Mouse (Mus musculus) intestine, embryonic 16.5 days (tissue): ENCODE results near the gene Esyt2. TPM values are rescaled to one million over a fixed set of nuclear protein-coding genes. Genes with fewer than 3 reads are reported as not detected.

Experiments used
- ATAC-seq: fragments of 200-750 bp; cut with Nextera tagmentation; 2 replicates; pipeline ENCODE4 v1.8.0; 2017; ENCODE audit warnings: moderate TSS enrichment, moderate library complexity
- H3K27ac ChIP-seq: fragments of 300-500 bp; sonication (generic); 2 replicates; pipeline ENCODE4 v1.5.1; 2014; ENCODE audit warnings: mild to moderate bottlenecking, low read length
- H3K27me3 ChIP-seq: fragments of 300-500 bp; sonication (generic); replicated peaks from 2 replicates; pipeline ENCODE4 v1.6.1; 2014; ENCODE audit warnings: low read length, control low read depth, mixed read lengths; ENCODE audit not compliant: control insufficient read depth, insufficient read depth
- H3K36me3 ChIP-seq: fragments of 300-500 bp; sonication (generic); 2 replicates; pipeline ENCODE4 v1.6.1; 2014; ENCODE audit warnings: low read length, control low read depth; ENCODE audit not compliant: control insufficient read depth, insufficient read depth
- H3K4me1 ChIP-seq: fragments of 300-500 bp; sonication (generic); 2 replicates; pipeline ENCODE4 v1.6.1; 2014; ENCODE audit warnings: low read length, control low read depth, mixed read lengths; ENCODE audit not compliant: control insufficient read depth, insufficient read depth
- H3K4me2 ChIP-seq: fragments of 300-500 bp; sonication (generic); 2 replicates; pipeline ENCODE4 v1.6.1; 2014; ENCODE audit warnings: low read depth, low read length, control low read depth
- H3K4me3 ChIP-seq: fragments of 300-500 bp; sonication (generic); 2 replicates; pipeline ENCODE4 v1.5.1; 2014; ENCODE audit warnings: mild to moderate bottlenecking, low read length
- H3K9ac ChIP-seq: fragments of 300-500 bp; sonication (generic); 2 replicates; pipeline ENCODE4 v1.6.1; 2014; ENCODE audit warnings: low read depth, low read length
- H3K9me3 ChIP-seq: fragments of 300-500 bp; sonication (generic); 2 replicates; pipeline ENCODE4 v1.6.1; 2016; ENCODE audit warnings: low read length, control low read depth; ENCODE audit not compliant: control insufficient read depth
- WGBS: fragments of 180-500 bp; shearing (Covaris S2); extraction: QIAGEN DNeasy Blood & Tissue Kit; methylation state at CpG from one replicate; pipeline ENCODE4 v1.1.7; 2014; 5-methylcytosine and 5-hydroxymethylcytosine counted together
- polyA plus RNA-seq: library from polyadenylated mRNA; unstranded; fragments of >200 nt; fragmentation: Nextera tagmentation; extraction: Ambion mirVana; gene quantifications from 2 replicates; pipeline ENCODE4 v1.2.1, GENCODE M21; 2015

Esyt2 gene
- polyA plus RNA-seq, 1 experiment from 2014 or later: 15.7 TPM

GRCm38 (mm10) chr12:116275631-116276030, 5.4 kb upstream of the Esyt2 start:
- no peaks in the 10 kb centered on the region for H3K9me3 ChIP-seq
- WGBS: 86% methylated on average over 4 of the region's 4 CpGs
- H3K27ac ChIP-seq: no peak overlapping the region
- H3K4me2 ChIP-seq: no peak overlapping the region
- H3K27me3 ChIP-seq: no peaks in the 10 kb centered on the region
- no peak overlapping the region for H3K9ac ChIP-seq
- H3K4me1 ChIP-seq: no peaks in the 10 kb centered on the region
- H3K4me3 ChIP-seq: no peak overlapping the region
- ATAC-seq: no peak
- no peaks in the 10 kb centered on the region for H3K36me3 ChIP-seq

DNA sequence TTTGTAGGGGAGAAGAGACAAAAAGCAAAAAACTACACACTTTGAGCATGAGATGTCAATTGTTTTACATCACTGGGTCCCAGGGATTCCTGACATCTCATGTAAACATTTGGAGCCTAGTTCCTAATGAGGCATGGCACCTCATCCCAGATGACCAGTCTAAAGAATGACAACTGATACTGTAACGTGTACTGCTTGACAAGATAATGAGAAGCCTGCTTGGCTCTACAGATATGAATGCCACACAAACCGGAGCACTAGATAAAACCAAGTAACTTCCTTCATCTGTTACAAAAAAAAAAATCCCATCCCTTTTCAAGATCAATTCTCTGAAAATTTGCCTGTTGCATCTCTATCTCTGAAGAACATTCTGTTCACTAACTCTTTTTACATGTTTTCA, 4.0 kb upstream of the Esyt2 start:
- no peak for ATAC-seq
- no peak overlapping the region for H3K27ac ChIP-seq
- no peak overlapping the region for H3K9ac ChIP-seq
- 76% methylated on average over 2 of the region's 2 CpGs for WGBS
- H3K4me3 ChIP-seq: no peak overlapping the region
- 0 out of 2 replicates have a peak, but pooled peaks cover under 1% of the 10 kb centered on the region for H3K4me1 ChIP-seq
- no peaks in the 10 kb centered on the region for H3K27me3 ChIP-seq
- no peaks in the 10 kb centered on the region for H3K36me3 ChIP-seq
- H3K9me3 ChIP-seq: no peaks in the 10 kb centered on the region
- no peak overlapping the region for H3K4me2 ChIP-seq

- ATAC-seq: no peak
- H3K27ac ChIP-seq: no peak overlapping the region
- 94% methylated on average over 1 of the region's 1 CpGs for WGBS
- no peaks in the 10 kb centered on the region for H3K36me3 ChIP-seq
- H3K4me1 ChIP-seq: peaks cover 4% of the 10 kb centered on the region; the same call in 1 of the 2 replicates
- no peak overlapping the region for H3K4me3 ChIP-seq
- no peaks in the 10 kb centered on the region for H3K9me3 ChIP-seq
- H3K4me2 ChIP-seq: no peak overlapping the region
- H3K9ac ChIP-seq: no peak overlapping the region
- H3K27me3 ChIP-seq: no peaks in the 10 kb centered on the region
Measured at GRCm38 (mm10) chr12:116278541-116278940, 2.5 kb upstream of the Esyt2 start.

- Histone ChIP-seq H3K9ac (no peak overlapping the region), H3K27ac (no peak overlapping the region), H3K27me3 (no peaks in the 10 kb centered on the region), H3K4me3 (no peak overlapping the region), H3K36me3 (no peaks in the 10 kb centered on the region), H3K4me1 (peaks cover 4% of the 10 kb centered on the region; the same call in 1 of the 2 replicates), H3K9me3 (no peaks in the 10 kb centered on the region), H3K4me2 (no peak overlapping the region)
- ATAC-seq: no peak
- 92% methylated on average over 2 of the region's 2 CpGs for WGBS
Measured at GRCm38 (mm10) chr12:116279181-116279580, 1.8 kb upstream of the Esyt2 start.

- WGBS: 2% methylated on average over 7 of the region's 7 CpGs
- no peaks in the 10 kb centered on the region for H3K36me3 ChIP-seq
- H3K27me3 ChIP-seq: no peaks in the 10 kb centered on the region
- H3K9me3 ChIP-seq: no peaks in the 10 kb centered on the region
- H3K4me1 ChIP-seq: peaks cover 4% of the 10 kb centered on the region; the same call in 1 of the 2 replicates
- peak overlapping the region; percentile 65 for H3K4me2 ChIP-seq
- peak overlapping the region; percentile 84 for H3K9ac ChIP-seq
- H3K4me3 ChIP-seq: peak overlapping the region; percentile 98
- H3K27ac ChIP-seq: peak overlapping the region; percentile 98
- peak; percentile 35; the same call in 1 of the 2 replicates for ATAC-seq
Measured at GRCm38 (mm10) chr12:116280149-116280652, 795 bp upstream of the Esyt2 start.

DNA sequence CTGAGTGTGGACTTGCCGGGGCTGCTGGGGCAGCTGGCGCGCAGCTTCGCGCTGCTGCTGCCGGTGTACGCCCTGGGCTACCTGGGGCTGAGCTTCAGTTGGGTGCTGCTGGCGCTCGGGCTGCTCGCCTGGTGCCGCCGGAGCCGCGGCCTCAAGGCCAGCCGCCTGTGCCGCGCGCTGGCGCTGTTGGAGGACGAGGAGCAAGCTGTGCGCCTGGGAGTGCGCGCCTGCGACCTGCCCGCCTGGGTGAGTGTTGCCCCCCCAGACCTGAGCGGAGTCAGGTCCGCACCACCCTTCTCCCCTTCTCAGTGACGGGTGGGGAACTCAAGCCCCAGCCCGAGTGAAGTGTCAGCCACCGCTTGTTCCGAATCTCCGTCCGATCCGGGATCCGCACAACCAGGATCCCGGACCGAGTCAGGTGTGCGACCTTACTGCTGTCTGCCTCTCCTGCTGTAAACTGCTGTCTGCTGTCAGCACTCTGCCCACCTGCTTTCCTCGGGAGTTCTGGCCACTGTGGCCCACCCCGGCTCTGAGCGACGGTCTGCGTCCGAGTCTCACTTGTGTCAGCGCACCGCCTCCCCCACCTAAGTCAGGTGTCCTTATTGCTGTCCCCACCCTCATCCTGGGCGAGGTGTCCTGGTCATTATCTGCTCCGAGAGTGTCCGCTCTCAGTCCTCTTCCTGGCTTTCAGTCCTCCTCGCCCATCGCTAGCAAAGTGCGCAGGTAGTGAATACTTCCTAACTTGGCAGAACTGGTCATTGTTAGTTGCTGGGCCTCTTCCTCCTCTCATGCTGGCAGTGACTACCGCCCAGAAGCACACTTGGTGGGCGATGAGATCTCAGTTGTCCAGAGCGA, 658 bp downstream of the Esyt2 start:
- no peaks in the 10 kb centered on the region for H3K27me3 ChIP-seq
- ATAC-seq: peak; percentile 63

DNA sequence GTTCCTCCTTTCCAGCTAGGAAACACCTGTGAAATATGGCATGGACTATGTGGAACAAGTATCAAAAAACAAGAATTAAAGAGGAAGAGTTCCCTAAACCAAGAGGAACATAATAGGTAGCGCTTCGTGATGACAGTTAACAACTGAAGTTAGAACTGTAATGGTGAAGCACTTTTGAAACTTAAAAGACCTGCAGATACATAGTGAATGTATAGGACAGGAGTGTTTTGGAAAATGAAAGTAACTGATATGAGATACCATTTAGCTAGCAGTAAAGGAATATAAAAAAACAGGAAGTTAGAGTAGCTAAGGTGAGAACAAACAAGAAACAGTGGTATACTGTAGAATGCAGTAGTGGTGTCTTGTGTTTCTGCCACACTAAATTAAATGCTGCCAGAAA, 1.9 kb downstream of the Esyt2 start:
- WGBS: 82% methylated on average over 2 of the region's 2 CpGs
- peak overlapping the region; percentile 37; the same call in 1 of the 2 replicates for H3K4me2 ChIP-seq
- ATAC-seq: no peak
- peaks cover 4% of the 10 kb centered on the region; the same call in 1 of the 2 replicates for H3K4me1 ChIP-seq
- no peaks in the 10 kb centered on the region for H3K27me3 ChIP-seq
- H3K9ac ChIP-seq: no peak overlapping the region
- H3K9me3 ChIP-seq: no peaks in the 10 kb centered on the region
- no peak overlapping the region for H3K4me3 ChIP-seq
- no peaks in the 10 kb centered on the region for H3K36me3 ChIP-seq
- H3K27ac ChIP-seq: no peak overlapping the region

More for the DNA sequence above, 658 bp downstream of the Esyt2 start:
- WGBS: under 1% methylated on average over 55 of the region's 55 CpGs
- no peaks in the 10 kb centered on the region for H3K9me3 ChIP-seq
- H3K9ac ChIP-seq: peak overlapping the region; percentile 99
- H3K4me1 ChIP-seq: peaks cover 4% of the 10 kb centered on the region; the same call in 1 of the 2 replicates
- H3K27ac ChIP-seq: peak overlapping the region; percentile 98
- peak overlapping the region; percentile 83 for H3K4me2 ChIP-seq
- no peaks in the 10 kb centered on the region for H3K36me3 ChIP-seq
- H3K4me3 ChIP-seq: peak overlapping the region; percentile 98

DNA sequence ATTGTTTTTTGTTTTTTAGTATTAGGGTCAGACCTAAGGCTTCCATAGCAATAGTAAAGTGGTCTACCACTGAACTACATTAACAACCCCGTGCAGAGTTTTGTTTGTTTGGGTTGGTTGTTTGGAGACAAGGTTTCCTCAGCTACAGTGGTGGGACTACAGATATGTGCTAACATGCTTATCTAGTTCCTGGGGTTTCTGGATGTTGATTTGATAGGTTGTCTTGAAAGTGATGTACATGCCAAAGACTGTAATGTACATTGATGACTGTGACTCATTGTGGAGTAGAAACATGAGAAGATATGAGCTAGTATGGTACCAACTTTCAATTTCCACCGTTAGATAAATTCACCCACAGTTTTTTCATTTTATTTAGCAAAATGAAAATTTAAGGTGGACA, 2.5 kb downstream of the Esyt2 start:
- Histone ChIP-seq H3K4me2 (0 out of 2 replicates have a peak overlapping the region, but pooled peaks have one; percentile 6), H3K27ac (no peak overlapping the region), H3K4me3 (no peak overlapping the region), H3K27me3 (no peaks in the 10 kb centered on the region), H3K9ac (no peak overlapping the region), H3K9me3 (no peaks in the 10 kb centered on the region), H3K36me3 (no peaks in the 10 kb centered on the region), H3K4me1 (peaks cover 4% of the 10 kb centered on the region; the same call in 1 of the 2 replicates)
- ATAC-seq: no peak
- 72% methylated on average over 2 of the region's 2 CpGs for WGBS

GRCm38 (mm10) chr12:116293185-116293584, 12.2 kb downstream of the Esyt2 start:
- Histone ChIP-seq H3K9me3 (no peaks in the 10 kb centered on the region), H3K4me1 (0 out of 2 replicates have a peak, but pooled peaks cover 2% of the 10 kb centered on the region), H3K27ac (no peak overlapping the region), H3K4me2 (no peak overlapping the region), H3K27me3 (no peaks in the 10 kb centered on the region), H3K36me3 (no peaks in the 10 kb centered on the region), H3K9ac (no peak overlapping the region), H3K4me3 (no peak overlapping the region)
- no peak for ATAC-seq
- 55% methylated on average over 2 of the region's 2 CpGs for WGBS
